Mouse (Mus musculus) testis, adult 2 months (tissue): ENCODE measurements around the gene Prpf4. TPM values are rescaled to one million over a fixed set of nuclear protein-coding genes. Genes with fewer than 3 reads are reported as not detected.

Experiments
- H3K27ac ChIP-seq: fragments of 200-500 bp; 2 replicates; pipeline ENCODE4 v1.5.1; 2012; ENCODE audit warnings: low read depth, low read length; ENCODE audit not compliant: control insufficient read depth, insufficient read depth
- H3K27me3 ChIP-seq: fragments of 200-500 bp; 2 replicates; pipeline ENCODE4 v1.6.1; 2012; ENCODE audit warnings: mild to moderate bottlenecking, low read length, moderate library complexity; ENCODE audit not compliant: control insufficient read depth, insufficient read depth
- H3K36me3 ChIP-seq: fragments of 200-500 bp; 2 replicates; pipeline ENCODE4 v1.6.1; 2012; ENCODE audit warnings: mild to moderate bottlenecking, low read length; ENCODE audit not compliant: control insufficient read depth, insufficient read depth
- H3K4me1 ChIP-seq: fragments of 200-500 bp; 2 replicates; pipeline ENCODE4 v1.6.1; 2012; ENCODE audit warnings: low read length; ENCODE audit not compliant: control insufficient read depth, insufficient read depth
- H3K4me3 ChIP-seq: fragments of 200-500 bp; 2 replicates; pipeline ENCODE4 v1.5.1; 2012; ENCODE audit warnings: low read depth, mild to moderate bottlenecking, low read length, moderate library complexity, mixed read lengths; ENCODE audit not compliant: control insufficient read depth
- CTCF ChIP-seq: fragments of 200-500 bp; IDR thresholded peaks from 2 replicates; pipeline ENCODE4 v1.5.1; 2012; ENCODE audit warnings: low read depth, mild to moderate bottlenecking, inconsistent platforms, low read length, moderate library complexity; ENCODE audit not compliant: control insufficient read depth, insufficient read depth, insufficient replicate concordance
- POLR2A ChIP-seq: fragments of 200-500 bp; IDR thresholded peaks from 2 replicates; pipeline ENCODE4 v1.6.1; 2012; ENCODE audit warnings: low read depth, mild to moderate bottlenecking, inconsistent platforms, low read length, moderate library complexity; ENCODE audit not compliant: control insufficient read depth
- polyA plus RNA-seq: library from polyadenylated mRNA; depleted of rRNA; stranded (reverse); fragments of >200 nt; gene quantifications from 2 replicates; pipeline ENCODE4 v1.2.3, GENCODE M21; 2012

Gene Prpf4
- polyA plus RNA-seq, 1 experiment: 9.2 TPM

DNA sequence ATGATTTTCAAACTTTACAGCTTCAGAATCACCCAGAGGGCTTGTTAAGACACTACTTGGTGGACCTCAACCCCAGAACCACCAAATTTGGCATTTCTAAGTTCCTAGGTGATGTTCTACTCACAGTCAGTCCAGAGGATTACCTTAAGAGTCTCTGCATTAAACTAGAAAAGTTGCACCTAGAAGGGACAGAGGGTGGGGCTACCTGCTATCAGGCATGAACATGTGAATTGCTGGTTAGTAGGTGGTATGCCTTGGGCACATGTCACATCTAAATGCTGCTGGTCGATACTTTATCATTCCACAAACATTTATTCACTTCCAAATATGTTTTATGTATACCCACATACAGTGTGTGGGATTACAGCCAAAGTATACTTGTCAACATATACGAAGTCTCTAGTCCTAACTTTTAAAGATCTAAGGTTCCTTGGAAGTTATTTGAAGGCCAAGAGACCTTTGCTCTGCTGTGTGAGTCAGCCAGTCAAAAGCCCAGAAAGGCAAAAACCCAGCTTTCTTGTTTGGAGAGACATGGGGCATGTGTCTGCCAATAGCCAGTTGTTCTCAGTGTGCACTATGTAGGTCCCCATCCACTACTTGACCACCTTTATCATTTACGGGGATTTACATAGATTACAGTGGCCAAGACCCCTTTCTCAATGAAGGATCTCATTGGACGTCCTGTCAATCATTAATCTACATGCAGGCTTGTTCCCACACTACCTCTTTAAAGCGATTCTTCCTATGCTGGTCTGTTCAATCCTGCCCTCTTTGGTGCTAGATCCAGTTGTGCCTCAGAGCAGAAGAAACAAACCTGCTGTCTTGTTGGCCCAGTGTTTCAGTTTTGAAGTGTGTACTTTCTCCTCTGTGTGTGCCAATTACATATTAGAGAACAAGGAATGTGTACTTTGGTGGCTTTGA lies 18.7 kb upstream of the Prpf4 start:
- Histone ChIP-seq H3K27me3 (no peaks in the 10 kb centered on the region), H3K4me1 (no peaks in the 10 kb centered on the region), H3K36me3 (peaks cover 3% of the 10 kb centered on the region), H3K4me3 (no peak overlapping the region), H3K27ac (no peak overlapping the region)
- no peak for TF ChIP-seq POLR2A
- TF ChIP-seq CTCF: no peak

DNA sequence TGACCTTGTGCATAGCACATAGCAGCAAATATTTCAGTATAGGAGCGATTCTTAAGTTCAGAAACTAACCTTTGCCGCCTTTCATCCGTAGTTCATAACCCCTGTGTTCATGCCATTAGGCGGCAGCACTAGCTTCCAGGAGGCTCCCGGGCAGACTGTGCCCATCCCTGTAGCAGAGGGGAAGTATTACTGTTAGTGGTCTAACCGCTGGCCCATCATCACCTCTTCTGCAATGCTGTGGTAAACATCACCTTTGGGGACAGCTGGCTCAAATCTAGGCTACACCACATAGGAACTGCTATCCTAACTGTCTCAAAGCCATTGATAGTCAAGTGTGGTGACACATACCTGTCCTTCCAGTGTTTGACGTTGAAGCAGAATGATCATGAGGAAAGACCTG lies 16.7 kb upstream of the Prpf4 start:
- Histone ChIP-seq H3K36me3 (peaks cover 3% of the 10 kb centered on the region), H3K4me3 (no peak overlapping the region), H3K4me1 (no peaks in the 10 kb centered on the region), H3K27me3 (no peaks in the 10 kb centered on the region), H3K27ac (no peak overlapping the region)
- TF ChIP-seq POLR2A: no peak
- TF ChIP-seq CTCF: no peak

- TF ChIP-seq CTCF (no peak), POLR2A (no peak)
- Histone ChIP-seq H3K27ac (no peak overlapping the region), H3K36me3 (peaks cover 3% of the 10 kb centered on the region), H3K4me1 (no peaks in the 10 kb centered on the region), H3K4me3 (no peak overlapping the region), H3K27me3 (no peaks in the 10 kb centered on the region)
These were observed 15.1 kb upstream of the Prpf4 start for GRCm38 (mm10) chr4:62393459-62393858.

GRCm38 (mm10) chr4:62395806-62396205 lies 12.8 kb upstream of the Prpf4 start:
- no peak for TF ChIP-seq CTCF
- TF ChIP-seq POLR2A: no peak
- no peak overlapping the region for H3K4me3 ChIP-seq
- H3K27ac ChIP-seq: no peak overlapping the region
- no peaks in the 10 kb centered on the region for H3K27me3 ChIP-seq
- no peaks in the 10 kb centered on the region for H3K4me1 ChIP-seq
- peaks cover 1% of the 10 kb centered on the region for H3K36me3 ChIP-seq

GRCm38 (mm10) chr4:62397616-62398365 lies 10.8 kb upstream of the Prpf4 start:
- Histone ChIP-seq H3K4me3 (no peak overlapping the region), H3K27me3 (no peaks in the 10 kb centered on the region), H3K36me3 (no peaks in the 10 kb centered on the region; the same call in none of the 2 replicates), H3K4me1 (no peaks in the 10 kb centered on the region), H3K27ac (no peak overlapping the region)
- TF ChIP-seq POLR2A: no peak
- TF ChIP-seq CTCF: no peak

GRCm38 (mm10) chr4:62398956-62399355 lies 9.6 kb upstream of the Prpf4 start:
- Histone ChIP-seq H3K27me3 (no peaks in the 10 kb centered on the region), H3K4me3 (no peak overlapping the region), H3K27ac (no peak overlapping the region), H3K4me1 (no peaks in the 10 kb centered on the region), H3K36me3 (no peaks in the 10 kb centered on the region; the same call in none of the 2 replicates)
- no peak for TF ChIP-seq CTCF
- no peak for TF ChIP-seq POLR2A

DNA sequence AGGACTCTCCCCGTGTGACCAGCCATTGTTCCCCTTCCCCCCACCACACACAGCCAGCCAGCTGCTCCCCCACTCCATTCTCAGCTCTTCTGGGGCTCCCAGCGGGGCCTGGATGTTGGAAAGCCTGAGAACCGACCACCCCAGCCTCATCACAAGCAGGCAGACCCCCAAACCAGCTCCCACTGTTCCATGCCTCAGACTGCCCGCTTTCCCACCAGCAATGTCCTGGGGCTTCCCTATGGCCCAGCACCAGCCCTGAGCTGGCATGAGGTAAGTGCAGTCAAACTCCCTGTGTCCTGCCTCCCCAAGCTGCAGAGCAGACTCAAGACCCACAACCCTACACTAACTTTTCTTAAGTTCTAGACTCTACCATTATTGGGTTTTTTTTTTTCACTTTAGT lies 2.5 kb upstream of the Prpf4 start:
- Histone ChIP-seq H3K4me1 (no peaks in the 10 kb centered on the region), H3K27ac (no peak overlapping the region), H3K27me3 (no peaks in the 10 kb centered on the region), H3K4me3 (no peak overlapping the region), H3K36me3 (no peaks in the 10 kb centered on the region; the same call in 1 of the 2 replicates)
- TF ChIP-seq CTCF: no peak
- no peak for TF ChIP-seq POLR2A
